Mouse (Mus musculus): Measurements from ENCODE around the gene Zfp799. TPM values are rescaled to one million over a fixed set of nuclear protein-coding genes. Genes with fewer than 3 reads are reported as not detected.

Gene Zfp799
- polyA plus RNA-seq, 1 experiment from 2014 or later, result 5.1 TPM

DNA sequence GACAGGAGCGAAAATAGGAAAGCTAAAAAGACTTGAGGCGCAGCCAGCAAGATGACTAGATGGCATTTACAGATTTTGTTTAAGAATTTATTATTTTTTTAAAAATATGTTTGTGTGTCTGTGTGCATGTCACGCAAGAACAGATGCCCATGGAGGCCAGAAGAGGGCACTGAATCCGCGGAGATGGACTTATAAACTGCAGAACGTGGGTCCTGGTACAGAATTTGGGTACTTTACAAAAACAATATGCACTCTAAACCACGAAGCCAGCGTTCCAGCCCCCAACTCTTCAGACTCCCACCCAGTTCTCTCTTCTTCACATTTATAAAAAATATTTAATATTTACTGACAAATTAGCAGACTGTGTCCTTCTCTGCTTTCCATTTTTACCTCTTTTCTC, 40.8 kb downstream of the Zfp799 start:
- Histone ChIP-seq H3K36me3 (ENCODE audit: control insufficient read depth, insufficient read depth, low read length) (no peaks in the 10 kb centered on the region), H3K9me3 (ENCODE audit: control insufficient read depth, low read length) (no peaks in the 10 kb centered on the region), H3K27me3 (ENCODE audit: control insufficient read depth, insufficient read depth, low read length) (no peaks in the 10 kb centered on the region), H3K4me3 (ENCODE audit: low read depth, low read length) (no peak overlapping the region), H3K4me1 (replicated peaks; ENCODE audit: control insufficient read depth, insufficient read depth) (no peaks in the 10 kb centered on the region; the same call in 1 of the 2 replicates), H3K27ac (replicated peaks) (no peak overlapping the region), H3K4me2 (replicated peaks; ENCODE audit: low read depth) (no peak overlapping the region), H3K9ac (ENCODE audit: low read length) (no peak overlapping the region)
- ATAC-seq (ENCODE audit: low FRiP score, low TSS enrichment) (no peak), DNase-seq (ENCODE audit: low spot score) (no peak)
- TF ChIP-seq CTCF (IDR thresholded peaks at IDR 0.05; ENCODE audit: low read depth) (peak; percentile 16; the same call in 1 of the 2 replicates), EP300 (optimal IDR thresholded peaks at IDR 0.05) (no peak)
- 70% methylated on average over 8 of the region's 8 CpGs for WGBS

- TF ChIP-seq EP300 (optimal IDR thresholded peaks at IDR 0.05), result no peak
- no peak for TF ChIP-seq CTCF (IDR thresholded peaks at IDR 0.05; ENCODE audit: low read depth)
- no peak for ATAC-seq (ENCODE audit: low FRiP score, low TSS enrichment)
- WGBS, result 3% methylated on average over 9 of the region's 9 CpGs
Measured at GRCm38 (mm10) chr17:32788576-32788975, 41.5 kb downstream of the Zfp799 start.

GRCm38 (mm10) chr17:32788094-32788559, 41.9 kb downstream of the Zfp799 start, which contains the start of gene Zfp871:
Gene Zfp871, minus strand, starts transcription at chr17:32788287.
- TF ChIP-seq CTCF (IDR thresholded peaks at IDR 0.05; ENCODE audit: low read depth) (no peak), EP300 (optimal IDR thresholded peaks at IDR 0.05) (no peak)
- Histone ChIP-seq H3K27ac (replicated peaks) (peak within 1 kb of the TSS; percentile 97), H3K36me3 (ENCODE audit: control insufficient read depth, insufficient read depth, low read length) (no peaks in the 10 kb centered on the region), H3K4me3 (ENCODE audit: low read depth, low read length) (peak within 1 kb of the TSS; percentile 81), H3K27me3 (ENCODE audit: control insufficient read depth, insufficient read depth, low read length) (no peaks in the 10 kb centered on the region), H3K4me1 (replicated peaks; ENCODE audit: control insufficient read depth, insufficient read depth) (no peaks in the 10 kb centered on the region; the same call in 1 of the 2 replicates), H3K4me2 (replicated peaks; ENCODE audit: low read depth) (peak within 1 kb of the TSS; percentile 54), H3K9me3 (ENCODE audit: control insufficient read depth, low read length) (no peaks in the 10 kb centered on the region), H3K9ac (ENCODE audit: low read length) (peak within 1 kb of the TSS; percentile 96)
- peak; percentile 88 for DNase-seq (ENCODE audit: low spot score)
- WGBS, result under 1% methylated on average over 22 of the region's 22 CpGs
- peak; percentile 98 for ATAC-seq (ENCODE audit: low FRiP score, low TSS enrichment)

More at GRCm38 (mm10) chr17:32788576-32788975, 41.5 kb downstream of the Zfp799 start:
- no peaks in the 10 kb centered on the region for H3K36me3 ChIP-seq (ENCODE audit: control insufficient read depth, insufficient read depth, low read length)
- H3K9ac ChIP-seq (ENCODE audit: low read length), result peak overlapping the region; percentile 8; the same call in 1 of the 2 replicates
- peak overlapping the region; percentile 54 for H3K4me2 ChIP-seq (replicated peaks; ENCODE audit: low read depth)
- no peak for DNase-seq (ENCODE audit: low spot score)
- H3K27me3 ChIP-seq (ENCODE audit: control insufficient read depth, insufficient read depth, low read length), result no peaks in the 10 kb centered on the region
- no peak overlapping the region for H3K27ac ChIP-seq (replicated peaks)
- no peaks in the 10 kb centered on the region for H3K9me3 ChIP-seq (ENCODE audit: control insufficient read depth, low read length)
- H3K4me3 ChIP-seq (ENCODE audit: low read depth, low read length), result peak overlapping the region; percentile 81
- no peaks in the 10 kb centered on the region; the same call in 1 of the 2 replicates for H3K4me1 ChIP-seq (replicated peaks; ENCODE audit: control insufficient read depth, insufficient read depth)

DNA sequence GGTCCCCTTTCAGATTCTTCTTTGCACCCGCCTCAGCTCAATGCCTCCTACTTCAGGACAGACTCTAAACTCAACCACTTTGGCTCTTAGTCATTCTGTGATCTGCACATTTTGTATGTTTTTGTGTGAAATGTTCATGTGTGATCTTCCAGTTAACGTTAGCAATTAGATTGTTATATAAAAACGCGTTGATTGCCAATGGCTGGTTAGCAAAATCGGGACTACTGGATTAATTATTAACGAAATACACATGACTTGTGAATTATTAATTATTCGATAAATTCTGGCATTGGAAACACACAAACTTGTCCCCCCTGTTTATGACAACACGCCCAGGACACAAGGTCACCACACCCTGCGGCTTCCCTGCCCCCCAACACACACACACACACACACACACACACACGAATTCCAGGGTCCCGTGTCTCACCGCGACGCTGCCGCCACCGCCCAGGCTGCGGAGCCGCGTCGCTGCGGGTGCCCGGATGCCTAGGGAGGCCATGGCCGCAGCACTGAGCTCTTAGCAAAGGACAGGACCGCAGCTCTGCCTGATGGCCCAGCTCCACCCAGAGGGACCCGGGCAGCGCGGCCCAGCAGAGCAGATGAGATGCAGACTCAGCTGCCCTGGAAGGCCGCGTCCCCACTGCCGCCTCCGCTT, 42.5 kb downstream of the Zfp799 start:
- no peaks in the 10 kb centered on the region for H3K9me3 ChIP-seq (ENCODE audit: control insufficient read depth, low read length)
- H3K27me3 ChIP-seq (ENCODE audit: control insufficient read depth, insufficient read depth, low read length), result no peaks in the 10 kb centered on the region
- peak overlapping the region; percentile 52 for H3K4me2 ChIP-seq (replicated peaks; ENCODE audit: low read depth)
- H3K4me1 ChIP-seq (replicated peaks; ENCODE audit: control insufficient read depth, insufficient read depth), result no peaks in the 10 kb centered on the region; the same call in 1 of the 2 replicates
- DNase-seq (ENCODE audit: low spot score) (peak; percentile 64), ATAC-seq (ENCODE audit: low FRiP score, low TSS enrichment) (peak; percentile 82)
- H3K9ac ChIP-seq (ENCODE audit: low read length), result peak overlapping the region; percentile 96
- peak overlapping the region; percentile 97 for H3K27ac ChIP-seq (replicated peaks)
- peak overlapping the region; percentile 81 for H3K4me3 ChIP-seq (ENCODE audit: low read depth, low read length)
- WGBS, result under 1% methylated on average over 31 of the region's 31 CpGs
- no peak for TF ChIP-seq CTCF (IDR thresholded peaks at IDR 0.05; ENCODE audit: low read depth)
- TF ChIP-seq EP300 (optimal IDR thresholded peaks at IDR 0.05), result no peak
- no peaks in the 10 kb centered on the region for H3K36me3 ChIP-seq (ENCODE audit: control insufficient read depth, insufficient read depth, low read length)

- no peaks in the 10 kb centered on the region; the same call in 1 of the 2 replicates for H3K4me1 ChIP-seq (replicated peaks; ENCODE audit: control insufficient read depth, insufficient read depth)
- TF ChIP-seq CTCF (IDR thresholded peaks at IDR 0.05; ENCODE audit: low read depth), result no peak
- no peaks in the 10 kb centered on the region for H3K36me3 ChIP-seq (ENCODE audit: control insufficient read depth, insufficient read depth, low read length)
- H3K9ac ChIP-seq (ENCODE audit: low read length), result peak overlapping the region; percentile 96
- DNase-seq (ENCODE audit: low spot score) (no peak), ATAC-seq (ENCODE audit: low FRiP score, low TSS enrichment) (no peak)
- no peak overlapping the region for H3K27ac ChIP-seq (replicated peaks)
- peak overlapping the region; percentile 81 for H3K4me3 ChIP-seq (ENCODE audit: low read depth, low read length)
- WGBS, result 53% methylated on average over 6 of the region's 6 CpGs
- H3K4me2 ChIP-seq (replicated peaks; ENCODE audit: low read depth), result peak overlapping the region; percentile 52
- H3K27me3 ChIP-seq (ENCODE audit: control insufficient read depth, insufficient read depth, low read length), result no peaks in the 10 kb centered on the region
- H3K9me3 ChIP-seq (ENCODE audit: control insufficient read depth, low read length), result no peaks in the 10 kb centered on the region
Measured at GRCm38 (mm10) chr17:32786944-32787343, 43.1 kb downstream of the Zfp799 start.

- H3K4me3 ChIP-seq (ENCODE audit: low read depth, low read length), result no peak overlapping the region
- H3K4me1 ChIP-seq (replicated peaks; ENCODE audit: control insufficient read depth, insufficient read depth), result no peaks in the 10 kb centered on the region; the same call in 1 of the 2 replicates
- H3K36me3 ChIP-seq (ENCODE audit: control insufficient read depth, insufficient read depth, low read length), result no peaks in the 10 kb centered on the region
- ATAC-seq (ENCODE audit: low FRiP score, low TSS enrichment) (no peak), DNase-seq (ENCODE audit: low spot score) (peak; percentile 38)
- no peak overlapping the region for H3K4me2 ChIP-seq (replicated peaks; ENCODE audit: low read depth)
- H3K9me3 ChIP-seq (ENCODE audit: control insufficient read depth, low read length), result no peaks in the 10 kb centered on the region
- H3K9ac ChIP-seq (ENCODE audit: low read length), result no peak overlapping the region
- no peaks in the 10 kb centered on the region for H3K27me3 ChIP-seq (ENCODE audit: control insufficient read depth, insufficient read depth, low read length)
- TF ChIP-seq EP300 (optimal IDR thresholded peaks at IDR 0.05) (no peak), CTCF (IDR thresholded peaks at IDR 0.05; ENCODE audit: low read depth) (no peak)
- 78% methylated on average over 3 of the region's 3 CpGs for WGBS
- no peak overlapping the region for H3K27ac ChIP-seq (replicated peaks)
Measured at GRCm38 (mm10) chr17:32785656-32786055, 44.4 kb downstream of the Zfp799 start.

Data from stomach, postnatal 0 days (tissue).